Mouse (Mus musculus): ENCODE measurements around the gene Slc25a53. TPM values are rescaled to one million over a fixed set of nuclear protein-coding genes. Genes with fewer than 3 reads are reported as not detected.
"Not testable (repeated sequence)": the region's sequence is repeated elsewhere in the genome, so short reads cannot be mapped to it uniquely, and the experiment has no call there.

The Slc25a53 gene
- 1 to 10 TPM; 3.7 to 8.4 TPM for total RNA-seq (2021)
- long read RNA-seq, experiment 1, partial matches to known transcripts: 0 of 3 reads
- long read RNA-seq, experiment 1, other reads (novel, unspliced or antisense): 2 of 3 reads
- long read RNA-seq, experiment 2: 0 reads

GRCm38 (mm10) chrX:137038000-137038483 is at the start of gene Slc25a53:
Slc25a53 (minus strand) TSS chrX:137038302.
- DNase-seq: peak; percentile 79 to 85

GRCm38 (mm10) chrX:137063202-137063601 is 25.1 kb upstream of the Slc25a53 start:
- no peak for DNase-seq

- peak; percentile 84 to 92 for DNase-seq
These were observed 11.5 kb upstream of the Slc25a53 start, which contains the start of gene Fam199x for GRCm38 (mm10) chrX:137049425-137050225. Fam199x (plus strand) TSS chrX:137049594.

- DNase-seq: no peak
These were observed 10.9 kb upstream of the Slc25a53 start for GRCm38 (mm10) chrX:137049060-137049424.

GRCm38 (mm10) chrX:137038502-137038901 is 400 bp upstream of the Slc25a53 start:
- DNase-seq: no peak

- DNase-seq: no peak
These were observed 567 bp downstream of the Slc25a53 start for GRCm38 (mm10) chrX:137037470-137037999.

GRCm38 (mm10) chrX:137034322-137034721 is 3.8 kb downstream of the Slc25a53 start:
- DNase-seq: no peak

GRCm38 (mm10) chrX:137031726-137032125 is 6.4 kb downstream of the Slc25a53 start:
- no peak for DNase-seq

- no peak for DNase-seq
These were observed 7.2 kb downstream of the Slc25a53 start for GRCm38 (mm10) chrX:137030916-137031315.

GRCm38 (mm10) chrX:137019310-137019709 is 18.8 kb downstream of the Slc25a53 start:
- peak; percentile 61 to 73 for DNase-seq

GRCm38 (mm10) chrX:137017668-137018067 is 20.4 kb downstream of the Slc25a53 start:
- no peak for DNase-seq

- DNase-seq: peak; percentile 47 to 55
These were observed 22.9 kb downstream of the Slc25a53 start for GRCm38 (mm10) chrX:137015099-137015709.

- DNase-seq: no peak
These were observed 41.8 kb downstream of the Slc25a53 start for GRCm38 (mm10) chrX:136996256-136996655.

- DNase-seq: no peak
These were observed 44.5 kb downstream of the Slc25a53 start for GRCm38 (mm10) chrX:136993641-136994040.

- DNase-seq: peak; percentile 52 to 61
These were observed 45.0 kb downstream of the Slc25a53 start, which contains the start of gene Zcchc18 for GRCm38 (mm10) chrX:136992978-136993547. Zcchc18 (plus strand) TSS chrX:136993155.

- DNase-seq: no peak
These were observed 45.7 kb downstream of the Slc25a53 start for GRCm38 (mm10) chrX:136992191-136992965.

GRCm38 (mm10) chrX:136991274-136991673 is 46.8 kb downstream of the Slc25a53 start:
- DNase-seq: no peak

GRCm38 (mm10) chrX:136986039-136986438 is 52.1 kb downstream of the Slc25a53 start:
- no peak for DNase-seq

- peak in 1 of 2 experiments; percentile 4 for DNase-seq
These were observed 59.5 kb downstream of the Slc25a53 start for GRCm38 (mm10) chrX:136978616-136979015.

- peak; percentile 46 to 68 for DNase-seq
These were observed 61.5 kb downstream of the Slc25a53 start, which contains the start of the genes Tmsb15l and Tmsb15b1 for GRCm38 (mm10) chrX:136976424-136977084. Tmsb15l (minus strand) TSS chrX:136976869. Tmsb15b1 (minus strand) TSS chrX:136976874.

- DNase-seq: not testable (repeated sequence)
These were observed 62.7 kb downstream of the Slc25a53 start, which contains the start of gene Tmsb15b2 for GRCm38 (mm10) chrX:136975397-136975796. Tmsb15b2 (minus strand) TSS chrX:136975497.

Measured in adrenal gland, postnatal 36 days (tissue).